Mouse (Mus musculus) olfactory bulb, adult 2 months (tissue): Measurements from ENCODE around the gene Ptch1.

Experiments used
- CTCF ChIP-seq: fragments of 200-500 bp; IDR thresholded peaks from 2 replicates; pipeline ENCODE4 v1.5.1; 2012; ENCODE audit warnings: low read depth, mild to moderate bottlenecking, low read length, moderate library complexity; ENCODE audit not compliant: insufficient read depth
- POLR2A ChIP-seq: fragments of 200-500 bp; IDR thresholded peaks from 2 replicates; pipeline ENCODE4 v1.6.1; 2012; ENCODE audit warnings: mild to moderate bottlenecking, low read depth, low read length, moderate library complexity; ENCODE audit not compliant: insufficient read depth

GRCm38 (mm10) chr13:63516535-63516934, 56.9 kb downstream of the Ptch1 start:
- TF ChIP-seq POLR2A: no peak
- TF ChIP-seq CTCF: no peak
